Mouse (Mus musculus): Measurements from ENCODE around the gene Nynrin. TPM values are rescaled to one million over a fixed set of nuclear protein-coding genes. Genes with fewer than 3 reads are reported as not detected.

The Nynrin gene
- polyA plus RNA-seq, 1 experiment, result 2.0 TPM

GRCm38 (mm10) chr14:55826551-55827340 lies 27.1 kb upstream of the Nynrin start:
- TF ChIP-seq POLR2A (IDR thresholded peaks at IDR 0.05; ENCODE audit: control insufficient read depth, extremely low read depth, insufficient read depth, low read length, poor library complexity) (no peak), CTCF (IDR thresholded peaks at IDR 0.05; ENCODE audit: borderline replicate concordance, control insufficient read depth, extremely low read depth, insufficient read depth, low read length, poor library complexity) (no peak)
- H3K36me3 ChIP-seq (ENCODE audit: control insufficient read depth, insufficient read depth, low read length), result no peaks in the 10 kb centered on the region
- peaks cover 27% of the 10 kb centered on the region for H3K27me3 ChIP-seq (ENCODE audit: control insufficient read depth, insufficient read depth, low read length)
- WGBS, result 61% methylated on average over 41 of the region's 41 CpGs
- H3K4me1 ChIP-seq (replicated peaks; ENCODE audit: control insufficient read depth, insufficient read depth, low read length), result no peaks in the 10 kb centered on the region
- H3K4me3 ChIP-seq (ENCODE audit: control insufficient read depth, insufficient read depth, low read length), result no peak overlapping the region
- no peak for DNase-seq
- H3K27ac ChIP-seq (ENCODE audit: control insufficient read depth, insufficient read depth, low read length), result no peak overlapping the region

- TF ChIP-seq CTCF (IDR thresholded peaks at IDR 0.05; ENCODE audit: borderline replicate concordance, control insufficient read depth, extremely low read depth, insufficient read depth, low read length, poor library complexity) (no peak), POLR2A (IDR thresholded peaks at IDR 0.05; ENCODE audit: control insufficient read depth, extremely low read depth, insufficient read depth, low read length, poor library complexity) (no peak)
- H3K4me1 ChIP-seq (replicated peaks; ENCODE audit: control insufficient read depth, insufficient read depth, low read length), result no peaks in the 10 kb centered on the region
- no peak overlapping the region for H3K27ac ChIP-seq (ENCODE audit: control insufficient read depth, insufficient read depth, low read length)
- peaks cover 19% of the 10 kb centered on the region for H3K27me3 ChIP-seq (ENCODE audit: control insufficient read depth, insufficient read depth, low read length)
- DNase-seq, result no peak
- WGBS, result 68% methylated on average over 3 of the region's 3 CpGs
- H3K36me3 ChIP-seq (ENCODE audit: control insufficient read depth, insufficient read depth, low read length), result no peaks in the 10 kb centered on the region
- no peak overlapping the region for H3K4me3 ChIP-seq (ENCODE audit: control insufficient read depth, insufficient read depth, low read length)
Observed at GRCm38 (mm10) chr14:55828716-55829263, 25.0 kb upstream of the Nynrin start.

- TF ChIP-seq CTCF (IDR thresholded peaks at IDR 0.05; ENCODE audit: borderline replicate concordance, control insufficient read depth, extremely low read depth, insufficient read depth, low read length, poor library complexity), result no peak
- no peak for TF ChIP-seq POLR2A (IDR thresholded peaks at IDR 0.05; ENCODE audit: control insufficient read depth, extremely low read depth, insufficient read depth, low read length, poor library complexity)
- DNase-seq, result no peak
- Histone ChIP-seq H3K36me3 (ENCODE audit: control insufficient read depth, insufficient read depth, low read length) (no peaks in the 10 kb centered on the region), H3K4me1 (replicated peaks; ENCODE audit: control insufficient read depth, insufficient read depth, low read length) (no peaks in the 10 kb centered on the region), H3K27me3 (ENCODE audit: control insufficient read depth, insufficient read depth, low read length) (peaks cover 10% of the 10 kb centered on the region), H3K4me3 (ENCODE audit: control insufficient read depth, insufficient read depth, low read length) (no peak overlapping the region), H3K27ac (ENCODE audit: control insufficient read depth, insufficient read depth, low read length) (no peak overlapping the region)
- 95% methylated on average over 16 of the region's 16 CpGs for WGBS
Observed at GRCm38 (mm10) chr14:55829854-55830253, 24.0 kb upstream of the Nynrin start.

- TF ChIP-seq POLR2A (IDR thresholded peaks at IDR 0.05; ENCODE audit: control insufficient read depth, extremely low read depth, insufficient read depth, low read length, poor library complexity) (no peak), CTCF (IDR thresholded peaks at IDR 0.05; ENCODE audit: borderline replicate concordance, control insufficient read depth, extremely low read depth, insufficient read depth, low read length, poor library complexity) (no peak)
- Histone ChIP-seq H3K27me3 (ENCODE audit: control insufficient read depth, insufficient read depth, low read length) (peaks cover 5% of the 10 kb centered on the region; the same call in 1 of the 2 replicates), H3K27ac (ENCODE audit: control insufficient read depth, insufficient read depth, low read length) (no peak overlapping the region), H3K36me3 (ENCODE audit: control insufficient read depth, insufficient read depth, low read length) (no peaks in the 10 kb centered on the region), H3K4me3 (ENCODE audit: control insufficient read depth, insufficient read depth, low read length) (no peak overlapping the region), H3K4me1 (replicated peaks; ENCODE audit: control insufficient read depth, insufficient read depth, low read length) (no peaks in the 10 kb centered on the region)
- DNase-seq, result no peak
- WGBS, result 49% methylated on average over 4 of the region's 4 CpGs
Observed at GRCm38 (mm10) chr14:55830331-55830730, 23.5 kb upstream of the Nynrin start.

- no peak for TF ChIP-seq POLR2A (IDR thresholded peaks at IDR 0.05; ENCODE audit: control insufficient read depth, extremely low read depth, insufficient read depth, low read length, poor library complexity)
- no peak for TF ChIP-seq CTCF (IDR thresholded peaks at IDR 0.05; ENCODE audit: borderline replicate concordance, control insufficient read depth, extremely low read depth, insufficient read depth, low read length, poor library complexity)
- H3K4me1 ChIP-seq (replicated peaks; ENCODE audit: control insufficient read depth, insufficient read depth, low read length), result no peaks in the 10 kb centered on the region
- no peak overlapping the region for H3K4me3 ChIP-seq (ENCODE audit: control insufficient read depth, insufficient read depth, low read length)
- H3K27ac ChIP-seq (ENCODE audit: control insufficient read depth, insufficient read depth, low read length), result no peak overlapping the region
- H3K27me3 ChIP-seq (ENCODE audit: control insufficient read depth, insufficient read depth, low read length), result no peaks in the 10 kb centered on the region
- no peaks in the 10 kb centered on the region for H3K36me3 ChIP-seq (ENCODE audit: control insufficient read depth, insufficient read depth, low read length)
- 91% methylated on average over 4 of the region's 4 CpGs for WGBS
- DNase-seq, result no peak
Observed at GRCm38 (mm10) chr14:55833126-55833525, 20.7 kb upstream of the Nynrin start.

GRCm38 (mm10) chr14:55834808-55835533 lies 18.8 kb upstream of the Nynrin start:
- no peak overlapping the region for H3K4me3 ChIP-seq (ENCODE audit: control insufficient read depth, insufficient read depth, low read length)
- H3K27me3 ChIP-seq (ENCODE audit: control insufficient read depth, insufficient read depth, low read length), result no peaks in the 10 kb centered on the region
- no peaks in the 10 kb centered on the region for H3K4me1 ChIP-seq (replicated peaks; ENCODE audit: control insufficient read depth, insufficient read depth, low read length)
- TF ChIP-seq CTCF (IDR thresholded peaks at IDR 0.05; ENCODE audit: borderline replicate concordance, control insufficient read depth, extremely low read depth, insufficient read depth, low read length, poor library complexity) (no peak), POLR2A (IDR thresholded peaks at IDR 0.05; ENCODE audit: control insufficient read depth, extremely low read depth, insufficient read depth, low read length, poor library complexity) (no peak)
- no peak for DNase-seq
- H3K27ac ChIP-seq (ENCODE audit: control insufficient read depth, insufficient read depth, low read length), result no peak overlapping the region
- WGBS, result 95% methylated on average over 5 of the region's 5 CpGs
- no peaks in the 10 kb centered on the region for H3K36me3 ChIP-seq (ENCODE audit: control insufficient read depth, insufficient read depth, low read length)
